Mouse (Mus musculus) liver, embryonic 14.5 days (tissue): Measurements from ENCODE around the gene Cisd3. TPM values are rescaled to one million over a fixed set of nuclear protein-coding genes. Genes with fewer than 3 reads are reported as not detected.

Experiments used
- ATAC-seq: fragments of 200-750 bp; cut with Nextera tagmentation; 2 replicates; pipeline ENCODE4 v1.8.0; 2017; ENCODE audit warnings: moderate number of reproducible peaks, mild to moderate bottlenecking, moderate library complexity; ENCODE audit not compliant: insufficient read depth
- DNase-seq, 3 experiments: peaks; one replicate each; pipeline ENCODE4 v3.0.0-alpha.2; 2012 to 2013; ENCODE audit warnings: low read depth in 3 of 3, low spot score in 3 of 3
- H3K27ac ChIP-seq: fragments of 300-500 bp; sonication (generic); 2 replicates; pipeline ENCODE4 v1.5.1; 2014; ENCODE audit warnings: moderate library complexity, mild to moderate bottlenecking, control low read depth, inconsistent platforms
- H3K27me3 ChIP-seq: fragments of 300-500 bp; sonication (generic); 2 replicates; pipeline ENCODE4 v1.6.1; 2014; ENCODE audit warnings: mild to moderate bottlenecking, low read length, moderate library complexity; ENCODE audit not compliant: control insufficient read depth, insufficient read depth
- H3K36me3 ChIP-seq: fragments of 300-500 bp; sonication (generic); replicated peaks from 2 replicates; pipeline ENCODE4 v1.6.1; 2014; ENCODE audit warnings: low read depth; ENCODE audit not compliant: control insufficient read depth, insufficient read depth
- H3K4me1 ChIP-seq, 2 experiments: fragments of 200-500 bp in 1 of 2; fragments of 300-500 bp in 1 of 2; sonication (generic) in 1 of 2; replicated peaks; 2 replicates each; pipeline ENCODE4 v1.6.1; 2012 to 2014; ENCODE audit warnings: antibody characterized with exemption in 1 of 2, inconsistent platforms in 1 of 2, low read length in 1 of 2; ENCODE audit not compliant: control insufficient read depth in 2 of 2, insufficient read depth in 2 of 2
- H3K4me2 ChIP-seq: fragments of 300-500 bp; sonication (generic); 2 replicates; pipeline ENCODE4 v1.6.1; 2014; ENCODE audit warnings: low read depth, mild to moderate bottlenecking, control low read depth, moderate library complexity
- H3K4me3 ChIP-seq, 2 experiments: fragments of 200-500 bp in 1 of 2; fragments of 300-500 bp in 1 of 2; sonication (generic) in 1 of 2; 2 replicates each; pipeline ENCODE4 v1.5.1; 2012 to 2014; ENCODE audit warnings: low read depth in 2 of 2, low read length in 2 of 2, mild to moderate bottlenecking in 2 of 2, control low read depth in 1 of 2, inconsistent platforms in 1 of 2, moderate library complexity in 1 of 2; ENCODE audit not compliant: insufficient read depth in 1 of 2
- H3K9ac ChIP-seq: fragments of 300-500 bp; sonication (generic); replicated peaks from 2 replicates; pipeline ENCODE4 v1.6.1; 2014; ENCODE audit warnings: mild to moderate bottlenecking, control low read depth, moderate library complexity
- H3K9me3 ChIP-seq: fragments of 300-500 bp; sonication (generic); 2 replicates; pipeline ENCODE4 v1.6.1; 2016; ENCODE audit warnings: low read length, mixed read lengths; ENCODE audit not compliant: control insufficient read depth
- CTCF ChIP-seq: IDR thresholded peaks from 2 replicates; pipeline ENCODE4 v1.5.1; 2016; ENCODE audit warnings: antibody characterized with exemption, low read depth, control low read depth
- EP300 ChIP-seq: IDR thresholded peaks from 2 replicates; pipeline ENCODE4 v1.6.1; 2016; ENCODE audit warnings: antibody characterized with exemption, low read depth
- WGBS: fragments of 180-500 bp; shearing (Covaris S2); extraction: QIAGEN DNeasy Blood & Tissue Kit; methylation state at CpG from one replicate; pipeline ENCODE4 v1.1.7; 2014; ENCODE audit not compliant: insufficient replicate concordance; 5-methylcytosine and 5-hydroxymethylcytosine counted together
- polyA plus RNA-seq, 2 experiments: library from polyadenylated mRNA; depleted of rRNA in 1 of 2; stranded (reverse) in 1 of 2; unstranded in 1 of 2; fragments of >200 nt; fragmentation: Nextera tagmentation in 1 of 2; extraction: Ambion mirVana in 1 of 2; gene quantifications; 2 replicates each; pipeline versions ENCODE4 v1.2.1 to v1.2.3; 2012 to 2014

Cisd3 gene
- polyA plus RNA-seq, 2 experiments: 4.9 to 10.0 TPM

DNA sequence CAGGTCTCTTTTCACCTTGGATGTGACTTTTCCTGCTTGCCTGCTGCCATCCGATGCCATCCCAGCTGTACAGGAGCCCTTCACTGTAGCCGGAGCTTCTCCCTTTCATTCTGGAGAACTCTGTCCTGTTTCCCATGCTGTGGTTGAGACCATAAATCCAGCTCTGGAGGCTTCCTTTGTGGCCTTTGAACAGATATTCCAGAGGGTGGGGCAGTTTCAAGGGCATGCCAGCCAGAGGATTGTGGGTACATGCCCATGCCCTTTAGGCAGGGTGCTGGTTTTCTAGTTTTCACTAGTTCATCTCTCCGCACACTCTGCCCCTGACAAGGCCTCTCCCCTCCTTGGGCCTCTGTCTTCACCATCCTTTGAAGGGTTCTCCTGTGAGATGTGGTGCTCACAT lies 1.4 kb downstream of the Cisd3 start:
- ATAC-seq (no peak), DNase-seq (no peak)
- Histone ChIP-seq H3K9me3 (no peaks in the 10 kb centered on the region), H3K27ac (no peak overlapping the region), H3K9ac (no peak overlapping the region), H3K4me1 (peaks cover 0 to 6% of the 10 kb centered on the region in 2 experiments; a peak in 1 of 4 replicates), H3K4me2 (no peak overlapping the region), H3K4me3 (no peak overlapping the region), H3K27me3 (no peaks in the 10 kb centered on the region), H3K36me3 (no peaks in the 10 kb centered on the region)
- 75% methylated on average over 3 of the region's 3 CpGs for WGBS
- no peak for TF ChIP-seq CTCF
- TF ChIP-seq EP300: no peak

DNA sequence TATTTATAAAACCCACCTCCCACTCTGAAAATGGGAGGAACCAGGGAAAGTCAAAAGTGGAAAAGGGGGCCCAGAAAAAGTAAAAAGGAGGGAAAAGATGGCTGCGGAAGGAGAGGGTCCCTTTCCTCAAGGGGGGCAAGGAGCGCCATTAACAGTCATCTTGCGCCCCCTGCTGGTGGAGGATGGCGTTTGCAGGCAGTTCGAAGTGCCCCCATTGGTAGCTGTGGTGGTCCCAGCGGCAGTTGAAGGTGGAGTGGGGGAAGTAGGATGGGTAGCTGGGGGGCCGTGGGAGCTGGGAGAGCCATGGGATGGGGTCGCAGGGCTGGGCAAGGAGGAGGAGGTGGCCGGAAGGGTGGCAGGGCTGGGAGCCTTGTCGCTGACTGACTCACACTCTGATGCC lies 4.2 kb downstream of the Cisd3 start:
- Histone ChIP-seq H3K4me1 (peaks cover 0 to 6% of the 10 kb centered on the region in 2 experiments; a peak in 1 of 4 replicates), H3K9ac (no peak overlapping the region), H3K36me3 (no peaks in the 10 kb centered on the region), H3K9me3 (no peaks in the 10 kb centered on the region), H3K27me3 (no peaks in the 10 kb centered on the region), H3K4me3 (no peak overlapping the region), H3K27ac (no peak overlapping the region), H3K4me2 (no peak overlapping the region)
- WGBS: 22% methylated on average over 10 of the region's 10 CpGs
- DNase-seq (no peak), ATAC-seq (no peak)
- peak; percentile 97 for TF ChIP-seq CTCF
- no peak for TF ChIP-seq EP300

DNA sequence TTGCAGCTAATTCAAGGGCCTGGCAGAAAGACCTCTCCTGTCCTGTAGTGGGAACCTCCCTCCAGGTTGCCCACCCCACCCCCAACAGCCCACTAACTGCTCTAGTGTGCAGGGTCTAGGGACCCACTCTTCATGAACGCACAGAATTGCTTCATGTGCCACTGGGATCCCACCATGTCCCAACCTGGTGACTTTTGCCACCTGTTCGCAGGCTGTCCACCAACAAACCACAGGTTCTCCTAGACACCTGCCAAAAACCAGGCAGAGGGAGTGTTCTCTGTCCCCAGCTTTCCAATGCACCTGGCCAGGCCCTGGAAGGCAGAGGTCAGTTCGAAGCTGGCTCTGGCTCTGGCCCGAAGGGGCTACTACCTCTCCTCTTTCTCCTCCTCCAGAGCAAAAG lies 8.8 kb downstream of the Cisd3 start:
- 67% methylated on average over 4 of the region's 4 CpGs for whole genome bisulfite sequencing
- no peak overlapping the region for H3K4me2 ChIP-seq
- no peak for DNase-seq
- H3K27me3 ChIP-seq: peaks cover 17% of the 10 kb centered on the region
- no peaks in the 10 kb centered on the region for H3K36me3 ChIP-seq
- no peak overlapping the region for H3K9ac ChIP-seq
- H3K4me1 ChIP-seq: 0 out of 4 replicates have a peak, but pooled peaks cover 0 to 2% of the 10 kb centered on the region in 2 experiments
- no peak for TF ChIP-seq CTCF
- no peak for TF ChIP-seq EP300
- ATAC-seq: no peak
- H3K27ac ChIP-seq: no peak overlapping the region
- H3K9me3 ChIP-seq: no peaks in the 10 kb centered on the region
- no peak overlapping the region for H3K4me3 ChIP-seq

DNA sequence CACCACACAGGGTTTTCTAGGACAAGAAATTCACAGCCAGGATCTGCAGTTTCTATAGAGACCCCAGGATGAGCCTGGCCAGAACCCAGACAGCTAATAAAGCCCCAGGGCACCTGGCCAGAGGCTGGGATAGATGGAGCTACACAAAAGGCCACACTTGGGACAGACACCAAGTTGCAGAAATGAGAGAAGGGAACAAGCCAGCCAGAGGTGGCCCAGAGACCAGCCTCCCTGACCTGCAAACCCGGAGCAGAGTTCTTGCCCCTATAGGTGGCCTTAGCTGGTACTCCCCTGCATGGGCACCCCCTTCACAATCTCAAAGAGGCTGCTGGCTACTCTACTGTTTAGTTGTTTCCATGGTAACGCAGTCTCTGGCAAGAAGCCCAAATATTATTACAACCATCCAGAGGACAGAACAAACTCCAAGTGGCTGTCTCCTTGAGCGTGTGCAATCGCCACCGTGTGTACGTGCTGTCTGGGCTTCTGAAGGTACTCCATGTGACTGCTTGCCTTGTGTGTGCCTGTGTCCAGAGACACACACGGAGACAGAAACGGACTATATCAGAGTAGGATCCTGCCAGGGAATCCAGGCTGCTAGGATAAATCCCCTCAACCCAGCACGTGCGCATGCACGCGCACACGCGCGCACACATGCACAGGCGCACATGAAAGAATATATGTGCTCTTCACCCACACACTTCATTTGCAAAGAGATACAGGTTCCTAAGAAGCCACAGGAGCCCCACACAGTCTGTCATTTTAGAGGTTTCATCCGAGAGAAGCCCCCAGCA lies 9.5 kb downstream of the Cisd3 start:
- no peak overlapping the region for H3K4me3 ChIP-seq
- DNase-seq: no peak

DNA sequence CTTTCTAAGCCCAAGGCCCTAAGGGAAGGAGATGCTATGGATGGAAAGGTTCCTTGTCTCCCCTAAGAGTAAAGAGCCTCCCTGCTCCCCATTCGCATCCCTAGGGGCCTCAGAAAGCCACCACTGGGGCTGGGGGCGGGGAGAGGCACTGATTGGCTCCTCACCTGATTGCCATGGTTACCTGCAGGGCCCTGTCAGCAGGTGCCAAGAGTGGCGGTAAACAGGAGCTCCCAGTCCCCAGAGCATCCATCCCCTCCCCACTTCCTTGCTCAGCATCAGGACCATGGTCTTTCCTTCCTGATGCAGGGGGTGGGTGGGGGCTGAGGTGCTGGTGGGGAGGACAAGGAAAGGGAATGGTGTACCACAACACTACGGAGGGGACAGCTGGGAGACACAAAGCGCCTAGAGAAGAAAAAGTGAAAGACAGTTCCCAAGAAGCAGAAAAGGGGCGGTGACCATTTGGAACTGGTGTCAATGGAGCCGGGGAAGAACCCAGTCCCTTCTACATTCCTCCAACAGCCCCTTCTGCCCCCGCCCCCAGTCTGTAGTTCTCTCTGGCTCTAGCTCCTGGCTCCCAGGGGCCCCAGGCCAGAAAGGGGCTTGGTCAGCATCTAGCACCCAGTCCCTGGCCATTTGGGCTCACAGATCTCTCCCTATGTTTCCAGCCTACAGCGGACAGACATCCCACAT lies 10.2 kb downstream of the Cisd3 start:
- no peak for DNase-seq
- Histone ChIP-seq H3K4me2 (no peak overlapping the region), H3K27me3 (peaks cover 31% of the 10 kb centered on the region), H3K9me3 (no peaks in the 10 kb centered on the region), H3K27ac (no peak overlapping the region), H3K4me3 (no peak overlapping the region), H3K9ac (no peak overlapping the region), H3K4me1 (peaks cover 0 to 4% of the 10 kb centered on the region in 2 experiments; a peak in 2 of 4 replicates), H3K36me3 (no peaks in the 10 kb centered on the region)
- no peak for TF ChIP-seq EP300
- TF ChIP-seq CTCF: no peak
- no peak for ATAC-seq
- WGBS: 61% methylated on average over 9 of the region's 9 CpGs

More for the DNA sequence above, 9.5 kb downstream of the Cisd3 start:
- no peak overlapping the region for H3K9ac ChIP-seq
- H3K9me3 ChIP-seq: no peaks in the 10 kb centered on the region
- no peak for ATAC-seq
- peaks cover 0 to 2% of the 10 kb centered on the region in 2 experiments; a peak in 1 of 4 replicates for H3K4me1 ChIP-seq
- 78% methylated on average over 17 of the region's 17 CpGs for WGBS
- H3K4me2 ChIP-seq: no peak overlapping the region
- H3K27ac ChIP-seq: no peak overlapping the region
- peaks cover 24% of the 10 kb centered on the region for H3K27me3 ChIP-seq
- no peak for TF ChIP-seq CTCF
- no peaks in the 10 kb centered on the region for H3K36me3 ChIP-seq
